Mouse (Mus musculus): ENCODE measurements at regions not wholly inside any gene's neighbourhood (a gene's known extent, or its start where the extent isn't known, plus 50 kb on each side); places are given as distances from the start of the nearest gene placed in this dataset.

DNA sequence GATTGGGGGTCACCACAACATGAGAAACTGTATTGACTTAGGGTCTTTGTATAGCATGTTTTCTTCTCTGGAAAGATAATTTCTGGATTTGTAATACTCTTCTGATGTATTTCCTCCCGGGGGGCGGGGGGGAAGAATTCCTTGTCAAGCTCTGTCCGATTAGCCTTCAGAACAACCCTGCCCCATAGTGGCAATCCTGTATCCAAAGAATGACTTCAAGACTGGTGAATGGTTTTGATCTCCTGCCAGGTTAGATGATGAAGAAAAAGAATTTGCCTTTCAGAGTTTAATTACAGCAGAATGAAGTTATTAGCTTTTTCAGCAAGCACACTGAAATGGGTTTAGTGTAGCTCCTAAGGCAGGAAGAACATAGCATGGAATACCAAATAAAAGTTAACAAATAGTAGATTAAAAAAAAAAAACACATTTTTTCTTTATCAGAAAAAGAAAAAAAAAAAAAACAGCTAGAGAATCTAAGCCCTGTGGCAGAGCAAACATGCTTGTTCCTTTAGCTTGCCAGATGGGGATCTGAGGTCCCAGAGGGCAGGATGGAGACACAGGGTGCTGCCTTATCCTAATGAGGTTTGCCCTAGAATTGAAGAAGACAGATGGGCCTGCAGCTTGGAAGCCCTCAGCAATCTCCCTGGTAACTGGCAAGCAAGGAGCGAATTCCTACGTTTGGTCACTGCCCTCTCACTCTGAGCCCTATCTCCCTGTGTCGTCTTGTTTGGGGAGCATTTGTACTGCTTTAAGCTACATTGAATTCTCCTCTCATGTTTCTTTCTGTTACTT is 280.9 kb upstream of the Gm9972 start:
- no peaks in the 10 kb centered on the region for H3K9me3 ChIP-seq (replicated peaks; ENCODE audit: insufficient read depth, low read length)
- no peaks in the 10 kb centered on the region for H3K4me1 ChIP-seq (ENCODE audit: control insufficient read depth in 1 of 2, insufficient read depth in 2 of 2, low read length in 2 of 2)
- TF ChIP-seq USF2 (IDR thresholded peaks at IDR 0.05; ENCODE audit: borderline replicate concordance in 1 of 2, insufficient read depth in 1 of 2, low read depth in 1 of 2, low read length in 2 of 2) (no peak), JUND (IDR thresholded peaks at IDR 0.05; ENCODE audit: low read depth, low read length) (no peak), CHD2 (IDR thresholded peaks at IDR 0.05; ENCODE audit: low read length) (no peak), CHD1 (IDR thresholded peaks at IDR 0.05; ENCODE audit: low read depth, low read length) (no peak), ZMIZ1 (IDR thresholded peaks at IDR 0.05; ENCODE audit: low read depth, low read length) (no peak), TCF12 (IDR thresholded peaks at IDR 0.05; ENCODE audit: low read depth, low read length) (no peak), NELFE (IDR thresholded peaks at IDR 0.05; ENCODE audit: low read depth, low read length) (no peak), MYB (IDR thresholded peaks at IDR 0.05; ENCODE audit: low read depth, low read length) (no peak), SMC3 (IDR thresholded peaks at IDR 0.05; ENCODE audit: low read depth, low read length) (no peak), HCFC1 (IDR thresholded peaks at IDR 0.05; ENCODE audit: low read depth, low read length) (no peak), SIN3A (IDR thresholded peaks at IDR 0.05; ENCODE audit: low read length) (no peak), EP300 (IDR thresholded peaks at IDR 0.05; ENCODE audit: low read depth in 1 of 2, low read length in 2 of 2) (no peak), MYC (IDR thresholded peaks at IDR 0.05; ENCODE audit: low read depth, low read length) (no peak), NRF1 (IDR thresholded peaks at IDR 0.05; ENCODE audit: insufficient read depth, low read depth, low read length, poor library complexity, severe bottlenecking) (no peak)
- H3K27me3 ChIP-seq (ENCODE audit: control insufficient read depth in 1 of 2, insufficient read depth in 2 of 2, low read length in 2 of 2): no peaks in the 10 kb centered on the region
- DNase-seq (ENCODE audit: low read depth, low spot score): no peak
- no peak overlapping the region for H3K27ac ChIP-seq (ENCODE audit: control insufficient read depth, low read depth, low read length)
- no peaks in the 10 kb centered on the region for H3K79me2 ChIP-seq (ENCODE audit: control insufficient read depth, insufficient read depth, low read length, poor library complexity)
- H3K36me3 ChIP-seq (ENCODE audit: control insufficient read depth in 1 of 2, insufficient read depth in 2 of 2, low read length in 2 of 2): no peaks in the 10 kb centered on the region
- H3K4me3 ChIP-seq (ENCODE audit: control insufficient read depth in 1 of 2, insufficient read depth in 1 of 2, low read depth in 2 of 2, low read length in 2 of 2): no peak overlapping the region
- no peak overlapping the region for H3K9ac ChIP-seq (ENCODE audit: control insufficient read depth, low read depth, low read length, poor library complexity, severe bottlenecking)

DNA sequence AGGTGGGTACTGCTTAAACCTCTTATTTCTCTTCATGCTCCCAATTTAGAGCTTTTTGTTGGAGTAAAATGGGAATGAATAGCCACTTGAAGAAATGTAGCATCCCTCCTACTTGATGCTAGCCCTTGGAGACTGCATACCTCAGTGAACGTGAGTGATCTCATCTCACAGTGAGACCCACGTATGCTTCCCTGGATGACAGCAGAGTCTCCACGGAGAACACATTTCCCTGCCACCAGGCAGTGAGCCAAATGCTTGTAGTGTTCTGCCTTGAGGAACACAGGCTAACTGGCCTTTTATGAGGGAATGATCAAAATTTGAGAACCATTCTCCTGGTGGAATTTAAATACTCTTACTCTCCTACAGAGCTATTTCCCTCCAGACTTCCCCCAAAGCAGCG is 280.1 kb upstream of the Gm9972 start:
- Histone ChIP-seq H3K79me2 (ENCODE audit: control insufficient read depth, insufficient read depth, low read length, poor library complexity) (no peaks in the 10 kb centered on the region), H3K9me3 (replicated peaks; ENCODE audit: insufficient read depth, low read length) (no peaks in the 10 kb centered on the region), H3K4me3 (ENCODE audit: control insufficient read depth in 1 of 2, insufficient read depth in 1 of 2, low read depth in 2 of 2, low read length in 2 of 2) (no peak overlapping the region), H3K4me1 (ENCODE audit: control insufficient read depth in 1 of 2, insufficient read depth in 2 of 2, low read length in 2 of 2) (no peaks in the 10 kb centered on the region), H3K36me3 (ENCODE audit: control insufficient read depth in 1 of 2, insufficient read depth in 2 of 2, low read length in 2 of 2) (no peaks in the 10 kb centered on the region), H3K9ac (ENCODE audit: control insufficient read depth, low read depth, low read length, poor library complexity, severe bottlenecking) (no peak overlapping the region), H3K27ac (ENCODE audit: control insufficient read depth, low read depth, low read length) (no peak overlapping the region), H3K27me3 (ENCODE audit: control insufficient read depth in 1 of 2, insufficient read depth in 2 of 2, low read length in 2 of 2) (no peaks in the 10 kb centered on the region)
- no peak for TF ChIP-seq ZC3H11A (IDR thresholded peaks at IDR 0.05; ENCODE audit: low read depth, low read length)
- no peak for DNase-seq (ENCODE audit: low read depth, low spot score)
